Mouse (Mus musculus): Measurements from ENCODE around the gene Ptcra. TPM values are rescaled to one million over a fixed set of nuclear protein-coding genes. Genes with fewer than 3 reads are reported as not detected.

Ptcra gene
- polyA plus RNA-seq, 1 experiment from 2014 or later: 0.17 TPM

DNA sequence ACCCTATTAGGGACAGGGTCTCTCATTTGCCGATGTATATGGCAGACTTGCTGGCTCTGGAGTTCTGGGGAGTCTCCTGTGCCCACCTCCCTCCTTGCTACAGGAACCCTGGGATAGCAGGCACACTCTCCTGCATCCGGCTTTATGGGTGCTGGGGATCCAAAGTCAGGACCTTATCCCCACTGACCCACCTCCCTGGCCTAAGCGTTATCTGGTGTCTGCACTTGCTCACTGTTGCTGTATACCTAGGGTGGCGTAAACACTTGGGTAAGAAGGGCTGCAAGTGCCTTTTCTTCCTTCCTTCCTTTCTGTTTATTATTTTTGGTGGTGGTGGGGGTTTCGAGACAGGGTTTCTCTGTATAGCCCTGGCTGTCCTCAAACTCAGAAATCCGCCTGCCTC, 22.2 kb downstream of the Ptcra start:
- Histone ChIP-seq H3K4me3 (replicated peaks; ENCODE audit: low read length) (no peak overlapping the region), H3K4me1 (ENCODE audit: control insufficient read depth, insufficient read depth, low read length) (no peaks in the 10 kb centered on the region), H3K9me3 (replicated peaks; ENCODE audit: control insufficient read depth, low read length) (no peaks in the 10 kb centered on the region), H3K36me3 (ENCODE audit: control insufficient read depth, insufficient read depth, low read length) (0 out of 2 replicates have a peak, but pooled peaks cover 4% of the 10 kb centered on the region), H3K27ac (ENCODE audit: low read length) (no peak overlapping the region), H3K9ac (ENCODE audit: low read length) (no peak overlapping the region), H3K4me2 (ENCODE audit: low read depth, low read length) (no peak overlapping the region), H3K27me3 (ENCODE audit: control insufficient read depth, insufficient read depth, low read length) (no peaks in the 10 kb centered on the region)
- 93% methylated on average over 6 of the region's 6 CpGs for WGBS
- ATAC-seq (ENCODE audit: insufficient read depth, low FRiP score): no peak

DNA sequence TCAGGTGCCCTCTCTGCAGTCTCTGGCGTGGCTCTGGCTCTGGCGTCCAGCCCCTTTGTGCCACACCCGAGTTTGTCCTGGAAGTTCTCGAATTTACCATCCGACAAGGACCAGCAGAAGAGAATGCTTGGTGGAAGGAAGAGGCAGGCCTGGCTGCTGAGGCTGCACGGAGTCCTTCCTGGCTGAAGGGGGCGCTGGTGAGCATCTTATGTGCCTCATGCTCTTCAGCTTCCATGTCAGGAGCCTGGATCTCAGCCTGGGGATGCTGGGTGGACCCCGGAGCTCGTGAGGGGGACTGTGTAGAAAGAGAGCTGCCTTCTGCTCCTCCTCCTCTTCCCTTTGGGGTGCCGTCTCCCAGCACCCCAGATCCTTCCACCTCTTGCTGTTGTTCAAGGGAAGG, 27.4 kb downstream of the Ptcra start:
- 58% methylated on average over 10 of the region's 10 CpGs for WGBS
- H3K4me3 ChIP-seq (replicated peaks; ENCODE audit: low read length): no peak overlapping the region
- H3K4me1 ChIP-seq (ENCODE audit: control insufficient read depth, insufficient read depth, low read length): no peaks in the 10 kb centered on the region
- no peak overlapping the region for H3K9ac ChIP-seq (ENCODE audit: low read length)
- no peak overlapping the region for H3K27ac ChIP-seq (ENCODE audit: low read length)
- no peaks in the 10 kb centered on the region for H3K36me3 ChIP-seq (ENCODE audit: control insufficient read depth, insufficient read depth, low read length)
- no peak for ATAC-seq (ENCODE audit: insufficient read depth, low FRiP score)
- no peak overlapping the region for H3K4me2 ChIP-seq (ENCODE audit: low read depth, low read length)
- no peaks in the 10 kb centered on the region for H3K9me3 ChIP-seq (replicated peaks; ENCODE audit: control insufficient read depth, low read length)
- no peaks in the 10 kb centered on the region for H3K27me3 ChIP-seq (ENCODE audit: control insufficient read depth, insufficient read depth, low read length)

DNA sequence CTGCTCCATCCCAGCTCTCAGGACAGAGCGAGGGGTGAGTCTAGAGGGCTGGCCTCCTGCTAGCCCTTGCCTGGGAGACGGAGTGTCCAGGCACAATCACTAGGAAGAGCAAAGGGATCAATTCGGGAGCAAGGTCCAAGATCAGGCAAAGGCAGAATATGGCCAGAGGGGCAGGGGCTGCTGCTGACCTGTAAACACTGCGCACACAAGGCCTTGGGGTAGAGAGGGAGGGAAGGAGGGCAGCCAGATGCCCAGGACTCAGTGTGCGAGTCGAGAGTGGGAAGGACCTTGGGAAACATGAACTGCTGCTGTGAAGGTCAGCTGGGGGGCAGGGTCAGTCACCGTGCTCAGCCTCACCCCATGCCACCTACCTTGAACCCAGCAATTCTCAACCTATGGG, 28.2 kb downstream of the Ptcra start:
- no peak overlapping the region for H3K9ac ChIP-seq (ENCODE audit: low read length)
- no peak overlapping the region for H3K4me3 ChIP-seq (replicated peaks; ENCODE audit: low read length)
- H3K4me2 ChIP-seq (ENCODE audit: low read depth, low read length): no peak overlapping the region
- no peak overlapping the region for H3K27ac ChIP-seq (ENCODE audit: low read length)
- 86% methylated on average over 7 of the region's 7 CpGs for WGBS
- H3K36me3 ChIP-seq (ENCODE audit: control insufficient read depth, insufficient read depth, low read length): no peaks in the 10 kb centered on the region
- H3K27me3 ChIP-seq (ENCODE audit: control insufficient read depth, insufficient read depth, low read length): no peaks in the 10 kb centered on the region
- H3K4me1 ChIP-seq (ENCODE audit: control insufficient read depth, insufficient read depth, low read length): no peaks in the 10 kb centered on the region
- no peaks in the 10 kb centered on the region for H3K9me3 ChIP-seq (replicated peaks; ENCODE audit: control insufficient read depth, low read length)
- no peak for ATAC-seq (ENCODE audit: insufficient read depth, low FRiP score)

DNA sequence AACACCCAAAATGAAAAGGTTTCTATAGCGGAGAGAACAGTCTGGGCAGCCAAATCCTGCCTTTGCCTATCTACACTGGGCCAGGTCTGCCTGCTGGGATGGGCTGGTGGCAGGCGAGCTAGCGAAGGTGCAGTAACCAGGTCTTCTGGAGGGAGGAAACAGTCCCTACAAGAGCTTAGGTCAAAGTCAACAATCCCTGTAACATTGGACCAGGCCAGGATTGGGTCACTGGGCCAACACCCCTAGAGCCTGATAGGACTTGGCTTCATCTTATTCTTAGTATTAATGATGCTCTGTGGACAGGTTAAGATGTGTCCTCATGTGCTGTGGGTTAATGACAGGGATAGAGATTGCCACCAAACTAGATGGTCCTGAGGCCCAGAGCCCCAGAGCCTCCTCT, 29.5 kb downstream of the Ptcra start:
- Histone ChIP-seq H3K9ac (ENCODE audit: low read length) (no peak overlapping the region), H3K9me3 (replicated peaks; ENCODE audit: control insufficient read depth, low read length) (no peaks in the 10 kb centered on the region), H3K4me2 (ENCODE audit: low read depth, low read length) (no peak overlapping the region), H3K27ac (ENCODE audit: low read length) (no peak overlapping the region), H3K27me3 (ENCODE audit: control insufficient read depth, insufficient read depth, low read length) (no peaks in the 10 kb centered on the region), H3K4me1 (ENCODE audit: control insufficient read depth, insufficient read depth, low read length) (no peaks in the 10 kb centered on the region), H3K4me3 (replicated peaks; ENCODE audit: low read length) (no peak overlapping the region), H3K36me3 (ENCODE audit: control insufficient read depth, insufficient read depth, low read length) (no peaks in the 10 kb centered on the region)
- WGBS: 96% methylated on average over 3 of the region's 3 CpGs
- ATAC-seq (ENCODE audit: insufficient read depth, low FRiP score): no peak

DNA sequence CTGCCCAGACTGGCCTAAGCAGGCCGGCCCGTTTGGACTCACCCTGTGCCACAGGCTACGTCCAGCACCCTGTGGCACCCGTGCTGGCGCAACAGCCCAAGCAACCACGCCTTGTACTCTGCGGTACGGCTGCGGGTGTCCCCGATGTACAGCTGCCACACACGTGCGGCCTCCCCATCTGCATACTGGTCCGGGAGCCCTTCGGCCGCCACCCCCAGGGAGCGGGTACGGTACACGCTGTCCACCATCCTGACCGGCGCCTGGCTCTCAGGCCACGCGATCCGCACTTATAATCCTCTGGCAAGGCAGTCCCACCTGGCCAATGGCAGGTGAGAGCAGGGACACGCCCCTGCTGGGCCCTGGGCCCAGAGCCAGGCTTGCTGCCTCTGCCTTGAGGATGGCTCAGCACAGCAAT, 34.6 kb downstream of the Ptcra start, which contains the start of gene Gnmt:
Gnmt (minus strand) TSS at position 265 of the 415 bp plus-strand sequence.
- no peaks in the 10 kb centered on the region for H3K9me3 ChIP-seq (replicated peaks; ENCODE audit: control insufficient read depth, low read length)
- no peaks in the 10 kb centered on the region; the same call in 1 of the 2 replicates for H3K36me3 ChIP-seq (ENCODE audit: control insufficient read depth, insufficient read depth, low read length)
- no peaks in the 10 kb centered on the region for H3K27me3 ChIP-seq (ENCODE audit: control insufficient read depth, insufficient read depth, low read length)
- WGBS: 10% methylated on average over 24 of the region's 24 CpGs
- peak within 1 kb of the TSS; percentile 20 for H3K9ac ChIP-seq (ENCODE audit: low read length)
- no peaks in the 10 kb centered on the region for H3K4me1 ChIP-seq (ENCODE audit: control insufficient read depth, insufficient read depth, low read length)
- H3K4me2 ChIP-seq (ENCODE audit: low read depth, low read length): peak within 1 kb of the TSS; percentile 52
- peak within 1 kb of the TSS; percentile 29 for H3K4me3 ChIP-seq (replicated peaks; ENCODE audit: low read length)
- peak; percentile 77 for ATAC-seq (ENCODE audit: insufficient read depth, low FRiP score)
- H3K27ac ChIP-seq (ENCODE audit: low read length): no peak within 1 kb of the TSS

DNA sequence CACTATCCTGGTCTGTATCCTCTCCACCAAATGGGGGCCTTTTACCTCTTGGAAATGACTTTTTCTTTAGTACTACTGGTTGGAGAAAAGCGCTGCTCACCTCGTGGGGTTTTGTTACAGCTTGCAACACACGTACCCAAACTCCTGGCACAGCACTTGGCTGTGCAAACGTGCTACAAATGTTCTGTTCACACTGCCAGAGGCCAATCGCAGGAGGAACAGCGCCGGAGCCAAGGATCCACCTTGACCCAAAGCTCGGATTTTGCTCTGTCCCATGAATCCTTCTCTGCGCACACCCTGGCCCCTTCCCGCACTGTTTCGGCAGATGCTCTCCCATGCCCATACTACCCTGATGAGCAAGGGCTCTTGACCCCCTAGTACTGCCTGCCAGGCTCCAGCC, 35.0 kb downstream of the Ptcra start:
- 45% methylated on average over 11 of the region's 11 CpGs for WGBS
- Histone ChIP-seq H3K9me3 (replicated peaks; ENCODE audit: control insufficient read depth, low read length) (no peaks in the 10 kb centered on the region), H3K4me1 (ENCODE audit: control insufficient read depth, insufficient read depth, low read length) (no peaks in the 10 kb centered on the region), H3K36me3 (ENCODE audit: control insufficient read depth, insufficient read depth, low read length) (no peaks in the 10 kb centered on the region; the same call in 1 of the 2 replicates), H3K27ac (ENCODE audit: low read length) (no peak overlapping the region), H3K9ac (ENCODE audit: low read length) (peak overlapping the region; percentile 20; the same call in 1 of the 2 replicates), H3K27me3 (ENCODE audit: control insufficient read depth, insufficient read depth, low read length) (no peaks in the 10 kb centered on the region), H3K4me3 (replicated peaks; ENCODE audit: low read length) (peak overlapping the region; percentile 29), H3K4me2 (ENCODE audit: low read depth, low read length) (peak overlapping the region; percentile 52)
- no peak for ATAC-seq (ENCODE audit: insufficient read depth, low FRiP score)

DNA sequence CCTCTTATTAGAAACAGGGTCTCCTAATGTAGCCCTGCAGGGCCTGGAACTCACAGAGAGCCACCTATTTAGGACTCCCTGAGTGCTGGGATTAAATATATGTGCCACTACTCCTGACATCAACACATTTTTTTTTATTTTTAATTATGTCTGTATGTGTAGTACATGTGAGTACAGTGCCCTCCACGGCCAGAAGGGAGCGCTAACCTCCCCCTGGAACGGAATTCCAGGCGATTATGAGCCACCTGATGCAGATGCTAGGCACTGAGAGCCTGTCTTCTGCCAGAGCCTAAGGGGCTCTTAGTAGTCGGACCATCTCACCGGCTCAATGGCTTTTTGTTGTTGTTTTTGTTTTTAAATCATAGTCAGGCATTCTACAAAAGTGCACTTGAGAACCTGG, 35.5 kb downstream of the Ptcra start:
- Histone ChIP-seq H3K9ac (ENCODE audit: low read length) (no peak overlapping the region), H3K4me3 (replicated peaks; ENCODE audit: low read length) (no peak overlapping the region), H3K4me2 (ENCODE audit: low read depth, low read length) (no peak overlapping the region), H3K27ac (ENCODE audit: low read length) (no peak overlapping the region), H3K36me3 (ENCODE audit: control insufficient read depth, insufficient read depth, low read length) (no peaks in the 10 kb centered on the region; the same call in 1 of the 2 replicates), H3K4me1 (ENCODE audit: control insufficient read depth, insufficient read depth, low read length) (no peaks in the 10 kb centered on the region), H3K9me3 (replicated peaks; ENCODE audit: control insufficient read depth, low read length) (no peaks in the 10 kb centered on the region), H3K27me3 (ENCODE audit: control insufficient read depth, insufficient read depth, low read length) (no peaks in the 10 kb centered on the region)
- no peak for ATAC-seq (ENCODE audit: insufficient read depth, low FRiP score)
- WGBS: 37% methylated on average over 6 of the region's 6 CpGs

DNA sequence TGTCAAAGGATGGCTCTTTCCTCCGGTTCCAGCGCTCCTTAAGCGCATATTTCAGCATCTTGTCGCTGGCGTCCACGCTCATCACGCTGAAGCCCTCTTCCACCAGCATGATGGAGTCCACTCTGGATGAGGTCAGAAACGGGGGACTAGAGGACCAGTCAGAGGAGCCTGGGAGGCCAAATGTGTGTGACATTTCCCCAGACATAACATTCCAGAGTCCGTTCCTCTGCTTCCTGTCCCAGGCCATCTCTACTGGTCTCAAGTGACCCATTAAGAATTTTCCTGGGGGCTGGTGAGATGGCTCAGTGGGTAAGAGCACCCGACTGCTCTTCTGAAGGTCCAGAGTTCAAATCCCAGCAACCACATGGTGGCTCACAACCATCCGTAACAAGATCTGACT, 36.2 kb downstream of the Ptcra start:
- Histone ChIP-seq H3K9ac (ENCODE audit: low read length) (no peak overlapping the region), H3K4me1 (ENCODE audit: control insufficient read depth, insufficient read depth, low read length) (no peaks in the 10 kb centered on the region), H3K36me3 (ENCODE audit: control insufficient read depth, insufficient read depth, low read length) (peaks cover 2% of the 10 kb centered on the region; the same call in 1 of the 2 replicates), H3K4me3 (replicated peaks; ENCODE audit: low read length) (no peak overlapping the region), H3K4me2 (ENCODE audit: low read depth, low read length) (no peak overlapping the region), H3K27me3 (ENCODE audit: control insufficient read depth, insufficient read depth, low read length) (no peaks in the 10 kb centered on the region), H3K9me3 (replicated peaks; ENCODE audit: control insufficient read depth, low read length) (no peaks in the 10 kb centered on the region), H3K27ac (ENCODE audit: low read length) (no peak overlapping the region)
- 87% methylated on average over 11 of the region's 11 CpGs for WGBS
- ATAC-seq (ENCODE audit: insufficient read depth, low FRiP score): no peak

DNA sequence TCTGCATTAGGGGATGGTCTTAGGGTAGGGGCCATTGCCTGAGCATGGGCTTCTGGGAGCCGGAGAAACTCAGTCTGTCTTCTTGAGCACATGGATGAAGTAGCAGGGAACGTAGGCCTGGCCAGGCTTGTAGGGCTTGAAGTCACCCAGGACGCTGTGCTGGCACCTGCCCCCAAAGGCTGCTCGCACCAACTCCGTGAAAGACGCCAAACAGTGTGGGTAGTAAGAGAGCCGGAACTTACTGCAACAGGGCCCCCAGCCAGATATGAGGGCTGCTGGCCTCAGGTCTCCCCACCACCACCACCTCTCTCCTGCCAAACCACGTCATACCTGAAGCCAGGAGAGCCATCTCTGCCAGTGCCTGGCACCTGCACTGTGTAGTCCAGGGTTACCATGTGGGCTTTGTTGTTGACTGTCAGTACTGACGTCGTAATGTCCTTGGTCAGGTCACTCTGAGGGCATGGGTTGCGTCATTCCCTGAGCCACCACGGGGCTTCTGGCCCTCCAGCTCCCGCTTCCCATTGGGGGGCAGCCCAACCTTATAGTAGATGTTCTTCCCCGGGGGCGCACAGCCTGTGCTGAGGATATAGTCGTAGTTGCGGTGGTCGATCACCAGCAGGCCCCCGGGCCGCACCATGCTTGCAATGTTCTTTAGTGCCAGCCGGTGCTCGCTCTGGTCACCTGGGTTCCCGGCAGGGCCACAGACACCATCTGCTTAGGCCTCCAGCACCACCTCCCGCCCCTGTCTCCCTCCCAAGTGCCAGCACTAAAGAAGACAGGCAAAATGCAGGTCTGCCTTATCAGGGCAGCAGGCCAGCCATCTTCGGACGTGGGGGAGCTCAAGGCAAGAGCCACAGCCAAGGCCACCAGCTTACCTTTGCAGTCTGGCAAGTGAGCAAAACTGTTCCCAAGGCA, 37.5 kb downstream of the Ptcra start:
- peaks cover 4% of the 10 kb centered on the region; the same call in 1 of the 2 replicates for H3K36me3 ChIP-seq (ENCODE audit: control insufficient read depth, insufficient read depth, low read length)
- H3K9me3 ChIP-seq (replicated peaks; ENCODE audit: control insufficient read depth, low read length): no peaks in the 10 kb centered on the region
- no peak overlapping the region for H3K4me3 ChIP-seq (replicated peaks; ENCODE audit: low read length)
- H3K27ac ChIP-seq (ENCODE audit: low read length): no peak overlapping the region
- ATAC-seq (ENCODE audit: insufficient read depth, low FRiP score): no peak
- H3K27me3 ChIP-seq (ENCODE audit: control insufficient read depth, insufficient read depth, low read length): no peaks in the 10 kb centered on the region
- no peaks in the 10 kb centered on the region for H3K4me1 ChIP-seq (ENCODE audit: control insufficient read depth, insufficient read depth, low read length)
- 91% methylated on average over 26 of the region's 26 CpGs for WGBS
- no peak overlapping the region for H3K4me2 ChIP-seq (ENCODE audit: low read depth, low read length)
- H3K9ac ChIP-seq (ENCODE audit: low read length): no peak overlapping the region
